Mouse (Mus musculus) gonadal fat pad, adult 2 months (tissue): Measurements from ENCODE around the gene Uck1. TPM values are rescaled to one million over a fixed set of nuclear protein-coding genes. Genes with fewer than 3 reads are reported as not detected.

Experiments used
- DNase-seq: peaks from one replicate; pipeline ENCODE4 v3.0.0-alpha.2; 2012; ENCODE audit warnings: low read depth
- polyA plus RNA-seq: library from polyadenylated mRNA; depleted of rRNA; stranded (reverse); fragments of >200 nt; gene quantifications from 2 replicates; pipeline ENCODE4 v1.2.3, GENCODE M21; 2012

The Uck1 gene
- polyA plus RNA-seq, 1 experiment: 134 TPM

GRCm38 (mm10) chr2:32258887-32259533 lies 949 bp downstream of the Uck1 start:
- DNase-seq: no peak

- no peak for DNase-seq
These were observed 3.7 kb downstream of the Uck1 start for GRCm38 (mm10) chr2:32256273-32256672.

- DNase-seq: no peak
These were observed 5.4 kb downstream of the Uck1 start for GRCm38 (mm10) chr2:32254563-32254962.

GRCm38 (mm10) chr2:32253352-32253751 lies 6.6 kb downstream of the Uck1 start:
- DNase-seq: no peak

- no peak for DNase-seq
These were observed 7.3 kb downstream of the Uck1 start for GRCm38 (mm10) chr2:32252658-32253057.

GRCm38 (mm10) chr2:32251791-32252527 lies 8.0 kb downstream of the Uck1 start:
- no peak for DNase-seq

GRCm38 (mm10) chr2:32248377-32249361 lies 11.3 kb downstream of the Uck1 start:
- DNase-seq: no peak

- DNase-seq: no peak
These were observed 13.2 kb downstream of the Uck1 start for GRCm38 (mm10) chr2:32246741-32247140.

- DNase-seq: no peak
These were observed 17.0 kb downstream of the Uck1 start for GRCm38 (mm10) chr2:32242986-32243385.

- no peak for DNase-seq
These were observed 19.4 kb downstream of the Uck1 start for GRCm38 (mm10) chr2:32240591-32240990.

- no peak for DNase-seq
These were observed 21.1 kb downstream of the Uck1 start for GRCm38 (mm10) chr2:32238708-32239435.

- DNase-seq: no peak
These were observed 22.4 kb downstream of the Uck1 start for GRCm38 (mm10) chr2:32237571-32237970.

- DNase-seq: no peak
These were observed 23.0 kb downstream of the Uck1 start for GRCm38 (mm10) chr2:32236760-32237487.

GRCm38 (mm10) chr2:32235886-32236759 lies 23.8 kb downstream of the Uck1 start, which contains the start of gene Pomt1:
TSS of gene Pomt1 (plus strand) at chr2:32236590.
- no peak for DNase-seq

- no peak for DNase-seq
These were observed 24.5 kb downstream of the Uck1 start for GRCm38 (mm10) chr2:32235433-32235832.

GRCm38 (mm10) chr2:32222057-32222456 lies 37.9 kb downstream of the Uck1 start:
- no peak for DNase-seq

GRCm38 (mm10) chr2:32221577-32221976 lies 38.4 kb downstream of the Uck1 start:
- no peak for DNase-seq

- DNase-seq: no peak
These were observed 39.0 kb downstream of the Uck1 start for GRCm38 (mm10) chr2:32220969-32221368.

GRCm38 (mm10) chr2:32220021-32220420 lies 39.9 kb downstream of the Uck1 start:
- no peak for DNase-seq

- DNase-seq: no peak
These were observed 40.5 kb downstream of the Uck1 start for GRCm38 (mm10) chr2:32219501-32219900.
